Mouse (Mus musculus) limb, embryonic 11.5 days (tissue): ENCODE measurements around the gene Epha4. TPM values are rescaled to one million over a fixed set of nuclear protein-coding genes. Genes with fewer than 3 reads are reported as not detected.

Experiments used
- ATAC-seq: fragments of 200-750 bp; cut with Nextera tagmentation; 2 replicates; pipeline ENCODE4 v1.8.0; 2017; ENCODE audit warnings: low read depth; ENCODE audit not compliant: insufficient number of reproducible peaks, low FRiP score, low TSS enrichment
- DNase-seq: peaks from one replicate; pipeline ENCODE4 v3.0.0-alpha.2; 2015; ENCODE audit warnings: low spot score
- H3K27ac ChIP-seq: fragments of 300-500 bp; sonication (generic); replicated peaks from 2 replicates; pipeline ENCODE4 v1.5.1; 2014; ENCODE audit warnings: low read depth, mild to moderate bottlenecking, low read length
- H3K27me3 ChIP-seq: fragments of 300-500 bp; sonication (generic); 2 replicates; pipeline ENCODE4 v1.6.1; 2014; ENCODE audit warnings: mild to moderate bottlenecking, low read length, mixed read lengths; ENCODE audit not compliant: control insufficient read depth, insufficient read depth
- H3K36me3 ChIP-seq: fragments of 300-500 bp; sonication (generic); 2 replicates; pipeline ENCODE4 v1.6.1; 2014; ENCODE audit warnings: mild to moderate bottlenecking, low read length, moderate library complexity, mixed read lengths; ENCODE audit not compliant: control insufficient read depth, insufficient read depth
- H3K4me1 ChIP-seq: fragments of 300-500 bp; sonication (generic); 2 replicates; pipeline ENCODE4 v1.6.1; 2014; ENCODE audit warnings: low read length, mixed read lengths; ENCODE audit not compliant: control insufficient read depth, insufficient read depth
- H3K4me2 ChIP-seq: fragments of 300-500 bp; sonication (generic); 2 replicates; pipeline ENCODE4 v1.6.1; 2014; ENCODE audit warnings: low read depth, mild to moderate bottlenecking, moderate library complexity; ENCODE audit not compliant: severe bottlenecking
- H3K4me3 ChIP-seq: fragments of 300-500 bp; sonication (generic); 2 replicates; pipeline ENCODE4 v1.5.1; 2014; ENCODE audit warnings: low read depth, low read length
- H3K9ac ChIP-seq: fragments of 300-500 bp; sonication (generic); 2 replicates; pipeline ENCODE4 v1.6.1; 2014; ENCODE audit warnings: mild to moderate bottlenecking, low read length
- H3K9me3 ChIP-seq: fragments of 300-500 bp; sonication (generic); 2 replicates; pipeline ENCODE4 v1.6.1; 2016; ENCODE audit warnings: low read length; ENCODE audit not compliant: control insufficient read depth
- WGBS: fragments of 180-500 bp; shearing (Covaris S2); extraction: QIAGEN DNeasy Blood & Tissue Kit; methylation state at CpG from one replicate; pipeline ENCODE4 v1.1.7; 2014; 5-methylcytosine and 5-hydroxymethylcytosine counted together
- polyA plus RNA-seq: library from polyadenylated mRNA; unstranded; fragments of >200 nt; fragmentation: Nextera tagmentation; extraction: Ambion mirVana; gene quantifications from 2 replicates; pipeline ENCODE4 v1.2.1, GENCODE M21; 2014

Epha4 gene
- polyA plus RNA-seq, 1 experiment from 2014 or later: 41.9 TPM

DNA sequence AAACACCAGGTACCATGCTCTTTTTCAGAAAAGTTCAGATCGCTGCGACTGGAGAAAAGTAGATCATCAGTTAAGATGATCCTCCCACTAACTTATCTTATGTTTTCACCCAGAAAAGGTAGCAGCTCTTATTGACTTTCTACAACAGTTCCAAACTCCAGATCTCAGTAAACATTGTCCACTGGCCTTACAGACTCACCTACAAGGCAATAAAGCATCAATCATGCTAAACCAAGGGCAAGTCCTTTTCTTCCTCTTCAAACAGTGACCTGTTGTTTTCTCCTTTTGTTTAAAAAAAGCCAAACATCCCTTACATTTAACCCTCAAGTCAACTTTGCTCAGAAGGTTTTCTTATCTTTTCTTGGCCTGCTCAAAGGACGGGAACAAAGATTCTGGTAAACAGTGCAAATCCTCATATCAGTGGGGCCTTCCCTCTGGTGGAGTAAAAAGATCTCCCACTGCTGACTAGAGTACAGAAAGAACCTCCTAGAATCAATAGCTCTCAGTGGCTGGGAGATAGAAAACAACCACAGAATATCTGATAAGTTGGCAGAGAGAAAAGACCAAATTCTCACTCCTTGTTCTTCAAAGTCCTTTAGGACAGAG, 39.0 kb downstream of the Epha4 start:
- H3K36me3 ChIP-seq: no peaks in the 10 kb centered on the region
- no peaks in the 10 kb centered on the region for H3K27me3 ChIP-seq
- no peak overlapping the region for H3K27ac ChIP-seq
- H3K4me1 ChIP-seq: no peaks in the 10 kb centered on the region
- no peak overlapping the region for H3K4me2 ChIP-seq
- WGBS: 73% methylated on average over 3 of the region's 3 CpGs
- H3K9me3 ChIP-seq: no peaks in the 10 kb centered on the region
- ATAC-seq (no peak), DNase-seq (no peak)
- H3K4me3 ChIP-seq: no peak overlapping the region
- H3K9ac ChIP-seq: no peak overlapping the region

DNA sequence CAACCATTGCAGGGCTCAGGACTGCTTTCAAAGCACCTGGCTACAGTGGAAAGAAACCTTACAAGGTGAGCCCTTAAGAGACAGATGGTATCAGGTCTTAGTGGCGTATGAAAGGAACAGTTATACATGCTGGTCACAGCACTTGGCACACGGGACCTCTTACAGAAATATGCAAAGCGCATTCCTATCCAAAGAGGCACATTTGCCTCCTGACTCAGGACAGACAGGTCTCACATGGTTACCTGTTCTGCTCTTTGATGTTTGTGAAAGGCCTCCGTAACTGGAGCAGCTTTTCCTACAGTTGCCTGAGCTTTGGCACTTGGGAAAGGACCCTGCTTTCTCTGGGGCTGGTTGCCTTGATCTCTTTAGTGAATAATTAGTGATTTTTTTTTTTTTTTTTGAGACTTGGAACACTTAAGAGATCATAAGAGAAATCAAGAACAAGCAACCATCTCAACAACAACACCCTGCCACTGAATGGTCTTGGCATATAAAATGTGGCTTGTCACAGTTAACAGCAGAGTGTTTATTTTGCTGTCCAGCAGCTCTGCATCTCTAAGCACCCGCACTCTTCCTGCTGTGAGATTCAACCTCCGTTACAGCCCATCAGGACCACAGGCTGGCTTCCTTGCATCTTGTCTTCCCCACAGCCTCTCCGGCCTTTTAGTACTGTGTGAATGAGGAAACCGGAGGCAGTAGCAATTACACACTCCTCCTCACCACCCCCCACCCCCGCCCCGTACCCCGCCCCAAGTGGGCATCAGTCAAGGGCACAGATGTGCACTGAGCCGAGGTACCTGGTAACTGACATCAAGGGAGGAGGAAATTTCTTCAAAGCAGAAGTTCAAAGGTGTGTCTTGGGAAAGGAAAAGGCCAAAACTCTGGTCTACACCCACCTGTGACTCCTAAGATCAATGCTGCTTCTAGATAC, 41.2 kb downstream of the Epha4 start:
- Histone ChIP-seq H3K4me1 (no peaks in the 10 kb centered on the region), H3K4me2 (no peak overlapping the region), H3K27me3 (no peaks in the 10 kb centered on the region), H3K4me3 (no peak overlapping the region), H3K36me3 (no peaks in the 10 kb centered on the region), H3K27ac (no peak overlapping the region), H3K9ac (no peak overlapping the region), H3K9me3 (no peaks in the 10 kb centered on the region)
- ATAC-seq (no peak), DNase-seq (no peak)
- WGBS: 40% methylated on average over 12 of the region's 12 CpGs

DNA sequence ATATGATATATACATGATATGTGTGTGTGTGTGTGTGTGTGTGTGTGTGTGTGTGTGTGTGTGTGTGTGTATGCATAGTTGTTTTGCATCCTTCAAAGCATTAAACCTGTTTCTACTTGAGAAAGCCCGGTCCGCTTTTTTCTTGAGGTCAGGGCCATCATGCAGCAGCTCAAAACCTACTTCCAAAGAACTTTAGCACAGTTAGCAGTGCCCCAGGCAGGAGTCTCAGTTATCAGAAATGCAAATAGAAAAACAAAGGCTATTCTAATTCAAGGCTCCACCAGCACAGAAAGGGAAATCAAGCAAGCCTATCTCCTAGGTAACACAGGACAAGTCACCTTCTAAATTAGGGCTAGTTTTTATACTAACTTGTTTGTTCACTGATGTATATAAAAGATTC, 42.3 kb downstream of the Epha4 start:
- WGBS: 91% methylated on average over 2 of the region's 2 CpGs
- no peak overlapping the region for H3K4me2 ChIP-seq
- no peaks in the 10 kb centered on the region for H3K36me3 ChIP-seq
- no peak overlapping the region for H3K4me3 ChIP-seq
- no peaks in the 10 kb centered on the region for H3K27me3 ChIP-seq
- H3K9me3 ChIP-seq: no peaks in the 10 kb centered on the region
- ATAC-seq: no peak
- no peak overlapping the region for H3K27ac ChIP-seq
- H3K4me1 ChIP-seq: no peaks in the 10 kb centered on the region
- no peak for DNase-seq
- no peak overlapping the region for H3K9ac ChIP-seq

- H3K27ac ChIP-seq: no peak overlapping the region
- no peaks in the 10 kb centered on the region for H3K4me1 ChIP-seq
- no peak for ATAC-seq
Observed at GRCm38 (mm10) chr1:77471447-77471846, 43.4 kb downstream of the Epha4 start.

DNA sequence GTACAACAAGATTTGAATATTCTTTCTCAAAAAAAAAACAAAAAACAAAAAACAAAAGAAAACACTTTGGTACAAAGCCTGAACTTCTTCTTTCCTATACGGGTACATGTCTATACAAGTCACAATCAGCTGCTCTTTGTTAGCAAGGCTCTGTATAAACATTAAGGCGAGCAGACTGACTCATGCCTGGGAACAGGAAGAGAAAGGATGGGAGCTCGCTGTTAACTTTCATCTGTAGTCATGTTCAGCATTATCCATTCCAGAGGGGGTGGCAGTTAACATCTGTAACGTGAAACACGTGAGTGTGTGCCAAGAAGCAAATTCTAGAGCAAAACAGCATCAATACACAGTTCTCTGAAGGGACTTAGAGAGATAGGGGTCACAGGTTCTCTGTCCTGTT, 43.9 kb downstream of the Epha4 start:
- no peaks in the 10 kb centered on the region for H3K9me3 ChIP-seq
- no peaks in the 10 kb centered on the region for H3K36me3 ChIP-seq
- no peak overlapping the region for H3K9ac ChIP-seq
- no peak overlapping the region for H3K4me2 ChIP-seq
- 66% methylated on average over 5 of the region's 5 CpGs for WGBS
- H3K4me1 ChIP-seq: no peaks in the 10 kb centered on the region
- DNase-seq (no peak), ATAC-seq (no peak)
- no peaks in the 10 kb centered on the region for H3K27me3 ChIP-seq
- no peak overlapping the region for H3K27ac ChIP-seq
- H3K4me3 ChIP-seq: no peak overlapping the region

More at GRCm38 (mm10) chr1:77471447-77471846, 43.4 kb downstream of the Epha4 start:
- Histone ChIP-seq H3K4me2 (no peak overlapping the region), H3K9me3 (no peaks in the 10 kb centered on the region), H3K36me3 (no peaks in the 10 kb centered on the region), H3K27me3 (no peaks in the 10 kb centered on the region), H3K9ac (no peak overlapping the region), H3K4me3 (no peak overlapping the region)
- DNase-seq: no peak
- WGBS: 66% methylated on average over 5 of the region's 5 CpGs

- no peaks in the 10 kb centered on the region for H3K27me3 ChIP-seq
- no peak for DNase-seq
- no peak overlapping the region for H3K4me3 ChIP-seq
- no peak overlapping the region for H3K27ac ChIP-seq
- no peaks in the 10 kb centered on the region for H3K36me3 ChIP-seq
- H3K4me1 ChIP-seq: no peaks in the 10 kb centered on the region
- WGBS: 82% methylated on average over 5 of the region's 5 CpGs
- H3K4me2 ChIP-seq: no peak overlapping the region
- no peak for ATAC-seq
- no peaks in the 10 kb centered on the region for H3K9me3 ChIP-seq
- H3K9ac ChIP-seq: no peak overlapping the region
Observed at GRCm38 (mm10) chr1:77468717-77469314, 46.1 kb downstream of the Epha4 start.

DNA sequence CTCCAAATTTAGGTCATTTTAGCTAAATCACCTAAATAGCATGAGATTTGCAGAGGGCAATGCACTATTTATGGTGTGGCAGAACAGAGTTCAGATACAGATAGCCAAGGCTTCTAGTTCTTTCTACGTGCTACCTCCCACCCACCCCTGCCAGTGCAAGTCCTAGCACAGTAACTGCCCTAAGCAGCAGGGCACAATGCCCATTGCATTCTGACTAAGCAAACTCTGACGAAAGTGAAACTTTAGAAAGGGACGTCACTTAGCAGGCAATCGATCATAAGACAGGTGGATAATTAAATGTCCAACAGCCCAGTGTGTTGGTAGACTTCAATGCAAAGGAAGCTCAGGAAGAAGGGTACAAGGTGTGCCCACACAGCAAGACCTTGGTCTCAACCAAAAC, 49.4 kb downstream of the Epha4 start:
- Histone ChIP-seq H3K27ac (no peak overlapping the region), H3K4me3 (no peak overlapping the region), H3K9me3 (no peaks in the 10 kb centered on the region), H3K36me3 (no peaks in the 10 kb centered on the region), H3K4me1 (0 out of 2 replicates have a peak, but pooled peaks cover 2% of the 10 kb centered on the region), H3K27me3 (no peaks in the 10 kb centered on the region), H3K4me2 (no peak overlapping the region), H3K9ac (no peak overlapping the region)
- no peak for ATAC-seq
- DNase-seq: no peak
- WGBS: 86% methylated on average over 4 of the region's 4 CpGs

GRCm38 (mm10) chr1:77464108-77464507, 50.8 kb downstream of the Epha4 start:
- ATAC-seq (no peak), DNase-seq (no peak)
- Histone ChIP-seq H3K4me3 (no peak overlapping the region), H3K36me3 (no peaks in the 10 kb centered on the region), H3K4me2 (no peak overlapping the region), H3K27ac (no peak overlapping the region), H3K9ac (no peak overlapping the region), H3K27me3 (no peaks in the 10 kb centered on the region), H3K9me3 (no peaks in the 10 kb centered on the region), H3K4me1 (0 out of 2 replicates have a peak, but pooled peaks cover 5% of the 10 kb centered on the region)
- 66% methylated on average over 1 of the region's 1 CpGs for WGBS
